Mouse (Mus musculus) neural tube, embryonic 12.5 days (tissue): ENCODE measurements around the gene Atp10b. TPM values are rescaled to one million over a fixed set of nuclear protein-coding genes. Genes with fewer than 3 reads are reported as not detected.

Experiments
- ATAC-seq: fragments of 200-750 bp; cut with Nextera tagmentation; 2 replicates; pipeline ENCODE4 v1.8.0; 2017; ENCODE audit warnings: low read depth, mild to moderate bottlenecking, moderate TSS enrichment, moderate library complexity; ENCODE audit not compliant: low FRiP score
- H3K27ac ChIP-seq: fragments of 300-500 bp; sonication (generic); 2 replicates; pipeline ENCODE4 v1.5.1; 2016
- H3K27me3 ChIP-seq: fragments of 300-500 bp; sonication (generic); replicated peaks from 2 replicates; pipeline ENCODE4 v1.6.1; 2016; ENCODE audit warnings: mild to moderate bottlenecking
- H3K36me3 ChIP-seq: fragments of 300-500 bp; sonication (generic); 2 replicates; pipeline ENCODE4 v1.6.1; 2016; ENCODE audit warnings: mild to moderate bottlenecking
- H3K4me1 ChIP-seq: fragments of 300-500 bp; sonication (generic); 2 replicates; pipeline ENCODE4 v1.6.1; 2016
- H3K4me2 ChIP-seq: fragments of 300-500 bp; sonication (generic); replicated peaks from 2 replicates; pipeline ENCODE4 v1.6.1; 2016; ENCODE audit warnings: mild to moderate bottlenecking
- H3K4me3 ChIP-seq: fragments of 300-500 bp; sonication (generic); 2 replicates; pipeline ENCODE4 v1.5.1; 2016
- H3K9ac ChIP-seq: fragments of 300-500 bp; sonication (generic); 2 replicates; pipeline ENCODE4 v1.6.1; 2016; ENCODE audit warnings: mild to moderate bottlenecking
- H3K9me3 ChIP-seq: fragments of 300-500 bp; sonication (generic); 2 replicates; pipeline ENCODE4 v1.6.1; 2016; ENCODE audit warnings: mild to moderate bottlenecking
- WGBS: fragments of 180-500 bp; shearing (Covaris S2); methylation state at CpG from one replicate; pipeline ENCODE4 v1.1.7; 2016; 5-methylcytosine and 5-hydroxymethylcytosine counted together
- polyA plus RNA-seq: library from polyadenylated mRNA; unstranded; fragments of >200 nt; fragmentation: Nextera tagmentation; extraction: Ambion mirVana; gene quantifications from 2 replicates; pipeline ENCODE4 v1.2.1, GENCODE M21; 2016

Gene Atp10b
- polyA plus RNA-seq, 1 experiment from 2014 or later = 0.67 TPM

- ATAC-seq = no peak
- Histone ChIP-seq H3K4me3 (no peak overlapping the region), H3K9me3 (no peaks in the 10 kb centered on the region), H3K27ac (no peak overlapping the region), H3K4me1 (no peaks in the 10 kb centered on the region), H3K4me2 (no peak overlapping the region), H3K27me3 (no peaks in the 10 kb centered on the region), H3K9ac (no peak overlapping the region), H3K36me3 (no peaks in the 10 kb centered on the region)
- WGBS = 68% methylated on average over 9 of the region's 9 CpGs
These were observed 10.7 kb downstream of the Atp10b start for GRCm38 (mm10) chr11:43160188-43160942.

GRCm38 (mm10) chr11:43170601-43171000, 20.9 kb downstream of the Atp10b start:
- ATAC-seq = no peak
- no peaks in the 10 kb centered on the region for H3K27me3 ChIP-seq
- H3K4me1 ChIP-seq = no peaks in the 10 kb centered on the region
- no peaks in the 10 kb centered on the region for H3K9me3 ChIP-seq
- no peak overlapping the region for H3K27ac ChIP-seq
- no peak overlapping the region for H3K9ac ChIP-seq
- WGBS = 83% methylated on average over 2 of the region's 2 CpGs
- no peaks in the 10 kb centered on the region for H3K36me3 ChIP-seq
- no peak overlapping the region for H3K4me2 ChIP-seq
- H3K4me3 ChIP-seq = no peak overlapping the region

GRCm38 (mm10) chr11:43174359-43175116, 24.9 kb downstream of the Atp10b start:
- WGBS = 80% methylated on average over 6 of the region's 6 CpGs
- no peak overlapping the region for H3K4me3 ChIP-seq
- no peaks in the 10 kb centered on the region for H3K4me1 ChIP-seq
- H3K36me3 ChIP-seq = no peaks in the 10 kb centered on the region
- H3K27ac ChIP-seq = no peak overlapping the region
- H3K9ac ChIP-seq = no peak overlapping the region
- H3K9me3 ChIP-seq = no peaks in the 10 kb centered on the region
- H3K4me2 ChIP-seq = no peak overlapping the region
- ATAC-seq = no peak
- H3K27me3 ChIP-seq = no peaks in the 10 kb centered on the region

GRCm38 (mm10) chr11:43182401-43182800, 32.7 kb downstream of the Atp10b start:
- no peak overlapping the region for H3K27ac ChIP-seq
- 82% methylated on average over 2 of the region's 2 CpGs for WGBS
- no peak for ATAC-seq
- no peak overlapping the region for H3K4me2 ChIP-seq
- no peaks in the 10 kb centered on the region for H3K9me3 ChIP-seq
- H3K4me1 ChIP-seq = no peaks in the 10 kb centered on the region
- no peaks in the 10 kb centered on the region for H3K27me3 ChIP-seq
- no peak overlapping the region for H3K9ac ChIP-seq
- H3K4me3 ChIP-seq = no peak overlapping the region
- H3K36me3 ChIP-seq = no peaks in the 10 kb centered on the region

GRCm38 (mm10) chr11:43182816-43183215, 33.1 kb downstream of the Atp10b start:
- WGBS = 76% methylated on average over 1 of the region's 1 CpGs
- H3K36me3 ChIP-seq = no peaks in the 10 kb centered on the region
- no peak for ATAC-seq
- no peak overlapping the region for H3K4me3 ChIP-seq
- no peak overlapping the region for H3K4me2 ChIP-seq
- H3K27ac ChIP-seq = no peak overlapping the region
- no peaks in the 10 kb centered on the region for H3K27me3 ChIP-seq
- no peaks in the 10 kb centered on the region for H3K4me1 ChIP-seq
- no peak overlapping the region for H3K9ac ChIP-seq
- H3K9me3 ChIP-seq = no peaks in the 10 kb centered on the region

GRCm38 (mm10) chr11:43183457-43183856, 33.8 kb downstream of the Atp10b start:
- no peaks in the 10 kb centered on the region for H3K4me1 ChIP-seq
- no peaks in the 10 kb centered on the region for H3K9me3 ChIP-seq
- no peak for ATAC-seq
- no peak overlapping the region for H3K4me3 ChIP-seq
- no peaks in the 10 kb centered on the region for H3K36me3 ChIP-seq
- H3K9ac ChIP-seq = no peak overlapping the region
- 90% methylated on average over 4 of the region's 4 CpGs for WGBS
- H3K27ac ChIP-seq = no peak overlapping the region
- no peaks in the 10 kb centered on the region for H3K27me3 ChIP-seq
- no peak overlapping the region for H3K4me2 ChIP-seq

GRCm38 (mm10) chr11:43186291-43186690, 36.6 kb downstream of the Atp10b start:
- Histone ChIP-seq H3K27me3 (no peaks in the 10 kb centered on the region), H3K9me3 (no peaks in the 10 kb centered on the region), H3K4me3 (no peak overlapping the region), H3K36me3 (no peaks in the 10 kb centered on the region), H3K4me1 (no peaks in the 10 kb centered on the region), H3K9ac (no peak overlapping the region), H3K27ac (no peak overlapping the region), H3K4me2 (no peak overlapping the region)
- ATAC-seq = no peak
- WGBS = 70% methylated on average over 6 of the region's 6 CpGs

GRCm38 (mm10) chr11:43189817-43190593, 40.3 kb downstream of the Atp10b start:
- no peak overlapping the region for H3K9ac ChIP-seq
- no peak overlapping the region for H3K27ac ChIP-seq
- H3K4me2 ChIP-seq = no peak overlapping the region
- no peaks in the 10 kb centered on the region for H3K36me3 ChIP-seq
- ATAC-seq = no peak
- no peaks in the 10 kb centered on the region for H3K4me1 ChIP-seq
- H3K27me3 ChIP-seq = no peaks in the 10 kb centered on the region
- no peak overlapping the region for H3K4me3 ChIP-seq
- no peaks in the 10 kb centered on the region for H3K9me3 ChIP-seq
- WGBS = 90% methylated on average over 3 of the region's 3 CpGs

GRCm38 (mm10) chr11:43198811-43199210, 49.1 kb downstream of the Atp10b start:
- no peaks in the 10 kb centered on the region for H3K9me3 ChIP-seq
- H3K4me3 ChIP-seq = no peak overlapping the region
- H3K4me2 ChIP-seq = no peak overlapping the region
- no peak overlapping the region for H3K27ac ChIP-seq
- no peaks in the 10 kb centered on the region for H3K27me3 ChIP-seq
- H3K9ac ChIP-seq = no peak overlapping the region
- 74% methylated on average over 2 of the region's 2 CpGs for WGBS
- H3K4me1 ChIP-seq = no peaks in the 10 kb centered on the region
- H3K36me3 ChIP-seq = no peaks in the 10 kb centered on the region
- no peak for ATAC-seq

- no peak overlapping the region for H3K27ac ChIP-seq
- H3K4me3 ChIP-seq = no peak overlapping the region
- no peaks in the 10 kb centered on the region for H3K36me3 ChIP-seq
- ATAC-seq = no peak
- no peak overlapping the region for H3K4me2 ChIP-seq
- H3K9me3 ChIP-seq = no peaks in the 10 kb centered on the region
- H3K9ac ChIP-seq = no peak overlapping the region
- no peaks in the 10 kb centered on the region for H3K4me1 ChIP-seq
- H3K27me3 ChIP-seq = no peaks in the 10 kb centered on the region
These were observed 49.7 kb downstream of the Atp10b start for GRCm38 (mm10) chr11:43199358-43199757.

GRCm38 (mm10) chr11:43200089-43200488, 50.4 kb downstream of the Atp10b start:
- Histone ChIP-seq H3K27ac (no peak overlapping the region), H3K4me3 (no peak overlapping the region), H3K4me1 (no peaks in the 10 kb centered on the region), H3K9ac (no peak overlapping the region), H3K27me3 (no peaks in the 10 kb centered on the region), H3K36me3 (no peaks in the 10 kb centered on the region), H3K9me3 (no peaks in the 10 kb centered on the region), H3K4me2 (no peak overlapping the region)
- 91% methylated on average over 2 of the region's 2 CpGs for WGBS
- ATAC-seq = no peak

- Histone ChIP-seq H3K9me3 (no peaks in the 10 kb centered on the region), H3K27me3 (no peaks in the 10 kb centered on the region), H3K36me3 (no peaks in the 10 kb centered on the region), H3K4me3 (no peak overlapping the region), H3K9ac (no peak overlapping the region), H3K4me1 (no peaks in the 10 kb centered on the region), H3K4me2 (no peak overlapping the region), H3K27ac (no peak overlapping the region)
- WGBS = 77% methylated on average over 3 of the region's 3 CpGs
- ATAC-seq = no peak
These were observed 53.9 kb downstream of the Atp10b start for GRCm38 (mm10) chr11:43203580-43203979.
